Mouse (Mus musculus) regulatory T cell (primary cell): ENCODE measurements around the gene Clic1.

Experiments
- in situ Hi-C: fragments of 300-600 bp; cut with MboI, MseI; formaldehyde crosslinking; loops from one replicate; pipeline ENCODE4 v1.15.1; 2025; ENCODE audit warnings: high pct_unique_total_duplicates

Clic1 gene

GRCm38 (mm10) chr17:35060737-35061297 is 11.1 kb downstream of the Clic1 start:
- in situ Hi-C loops = no loop called here

GRCm38 (mm10) chr17:35061299-35061698 is 11.5 kb downstream of the Clic1 start:
- in situ Hi-C loops = no loop called here

- in situ Hi-C loops = no loop called here
These were observed 13.7 kb downstream of the Clic1 start for GRCm38 (mm10) chr17:35063466-35063865.

GRCm38 (mm10) chr17:35064378-35064877 is 14.7 kb downstream of the Clic1 start:
- in situ Hi-C loops = no loop called here

GRCm38 (mm10) chr17:35064951-35065947 is 15.5 kb downstream of the Clic1 start, which contains the start of gene Ly6g6c:
Gene Ly6g6c (plus strand): TSS chr17:35065388.
- in situ Hi-C loops = loop anchor here (5.0 kb wide), 1 partner anchor 43 kb away; no protein-coding TSS in a partner anchor

GRCm38 (mm10) chr17:35066084-35066483 is 16.3 kb downstream of the Clic1 start, which contains the start of gene Mpig6b:
Gene Mpig6b (minus strand): TSS chr17:35066184.
- in situ Hi-C loops = loop anchor here (5.0 kb wide), 1 partner anchor 44 kb away; no protein-coding TSS in a partner anchor

GRCm38 (mm10) chr17:35068213-35068914 is 18.6 kb downstream of the Clic1 start:
- in situ Hi-C loops = loop anchor here (5.0 kb wide), 1 partner anchor 46 kb away; no protein-coding TSS in a partner anchor

- in situ Hi-C loops = no loop called here
These were observed 20.9 kb downstream of the Clic1 start for GRCm38 (mm10) chr17:35070556-35071229.

GRCm38 (mm10) chr17:35071454-35071853 is 21.7 kb downstream of the Clic1 start:
- in situ Hi-C loops = no loop called here

- in situ Hi-C loops = no loop called here
These were observed 24.3 kb downstream of the Clic1 start for GRCm38 (mm10) chr17:35074097-35074496.

GRCm38 (mm10) chr17:35076507-35077176 is 26.9 kb downstream of the Clic1 start, which contains the start of gene Ly6g6e:
Gene Ly6g6e (plus strand): TSS chr17:35076902.
- in situ Hi-C loops = no loop called here

GRCm38 (mm10) chr17:35077285-35077684 is 27.5 kb downstream of the Clic1 start:
- in situ Hi-C loops = no loop called here

- in situ Hi-C loops = no loop called here
These were observed 28.0 kb downstream of the Clic1 start, which contains the start of gene Ly6g6d for GRCm38 (mm10) chr17:35077786-35078233. Gene Ly6g6d (minus strand): TSS chr17:35078065.

- in situ Hi-C loops = no loop called here
These were observed 30.0 kb downstream of the Clic1 start for GRCm38 (mm10) chr17:35079778-35080177.

- in situ Hi-C loops = no loop called here
These were observed 30.5 kb downstream of the Clic1 start for GRCm38 (mm10) chr17:35080248-35080647.

GRCm38 (mm10) chr17:35080710-35081109 is 30.9 kb downstream of the Clic1 start:
- in situ Hi-C loops = no loop called here

- in situ Hi-C loops = no loop called here
These were observed 33.2 kb downstream of the Clic1 start for GRCm38 (mm10) chr17:35082841-35083576.

- in situ Hi-C loops = no loop called here
These were observed 34.2 kb downstream of the Clic1 start for GRCm38 (mm10) chr17:35083929-35084497.

GRCm38 (mm10) chr17:35085208-35085865 is 35.6 kb downstream of the Clic1 start, which contains the start of gene Ly6g6f:
Gene Ly6g6f (minus strand): TSS chr17:35085610.
- in situ Hi-C loops = no loop called here
